Mouse (Mus musculus): Measurements from ENCODE around the gene Nfix. TPM values are rescaled to one million over a fixed set of nuclear protein-coding genes. Genes with fewer than 3 reads are reported as not detected.

Nfix gene
- polyA plus RNA-seq, 1 experiment from 2014 or later = 28.7 TPM

DNA sequence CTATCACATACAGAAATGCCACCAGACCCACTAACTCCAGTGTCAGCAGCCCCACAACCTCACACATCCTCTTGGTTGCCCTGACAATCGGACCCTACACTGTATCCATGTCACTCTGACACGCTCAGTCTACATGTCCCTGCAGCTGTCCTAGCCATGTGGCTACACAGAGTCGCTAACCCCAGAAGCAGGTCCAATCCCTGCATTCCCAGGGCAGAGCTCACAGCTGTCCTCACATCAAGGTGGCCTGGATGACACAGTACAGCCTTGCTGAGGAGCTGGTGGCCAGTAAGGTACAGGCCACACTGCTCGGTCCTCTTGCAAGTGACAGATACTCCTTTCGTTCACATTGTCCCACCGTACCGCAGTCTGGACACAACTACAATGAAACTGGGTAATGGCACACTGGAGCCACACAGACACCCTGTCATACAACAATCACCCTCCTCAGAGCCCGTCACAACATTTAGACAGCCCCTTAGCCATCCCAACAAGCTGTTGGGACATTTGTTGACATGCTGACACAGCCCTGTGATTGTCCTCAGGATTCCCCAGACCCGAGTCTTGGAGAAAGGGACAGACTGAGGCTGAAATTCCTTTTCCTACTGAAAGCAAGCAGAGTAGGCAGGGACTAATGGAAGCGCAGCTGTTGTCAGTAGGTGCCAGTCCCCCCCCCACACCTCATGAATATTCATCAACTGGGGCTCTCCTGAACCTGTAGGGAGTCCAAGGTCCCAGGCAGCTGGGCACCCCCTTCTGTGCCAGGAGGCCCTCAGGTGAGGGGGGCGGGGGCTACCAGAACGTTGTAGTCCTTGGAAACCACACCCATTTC is 9.2 kb upstream of the Nfix start:
- H3K9ac ChIP-seq = no peak overlapping the region
- H3K4me2 ChIP-seq = no peak overlapping the region
- ATAC-seq (ENCODE audit: insufficient read depth, low FRiP score, low read depth) = no peak
- H3K27me3 ChIP-seq (replicated peaks) = peaks cover 33% of the 10 kb centered on the region
- no peak overlapping the region for H3K4me3 ChIP-seq (replicated peaks)
- no peaks in the 10 kb centered on the region for H3K36me3 ChIP-seq
- no peaks in the 10 kb centered on the region for H3K9me3 ChIP-seq
- H3K4me1 ChIP-seq = 0 out of 2 replicates have a peak, but pooled peaks cover 4% of the 10 kb centered on the region
- no peak overlapping the region for H3K27ac ChIP-seq
- WGBS = 58% methylated on average over 12 of the region's 12 CpGs

DNA sequence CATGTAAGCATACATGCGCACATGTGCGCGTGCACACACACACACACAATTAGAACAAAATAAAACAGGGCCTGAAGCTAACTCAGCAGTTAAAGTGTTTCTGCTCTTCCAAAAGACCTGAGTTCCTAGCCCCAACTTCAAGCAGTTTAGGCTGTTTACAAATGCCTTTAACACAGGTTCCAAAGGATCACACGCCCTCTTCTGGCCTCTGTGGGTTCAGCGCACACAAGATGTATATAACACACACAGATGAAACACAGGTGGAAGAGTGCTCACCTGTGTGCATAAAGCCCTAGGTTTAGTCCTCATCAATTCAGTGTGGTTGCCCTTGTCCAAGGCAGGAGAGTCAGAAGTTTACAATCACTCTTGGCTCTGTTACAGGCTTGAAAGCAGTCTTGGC is 5.9 kb upstream of the Nfix start:
- no peak overlapping the region for H3K4me2 ChIP-seq
- H3K27me3 ChIP-seq (replicated peaks) = peaks cover 30% of the 10 kb centered on the region
- WGBS = 95% methylated on average over 5 of the region's 5 CpGs

DNA sequence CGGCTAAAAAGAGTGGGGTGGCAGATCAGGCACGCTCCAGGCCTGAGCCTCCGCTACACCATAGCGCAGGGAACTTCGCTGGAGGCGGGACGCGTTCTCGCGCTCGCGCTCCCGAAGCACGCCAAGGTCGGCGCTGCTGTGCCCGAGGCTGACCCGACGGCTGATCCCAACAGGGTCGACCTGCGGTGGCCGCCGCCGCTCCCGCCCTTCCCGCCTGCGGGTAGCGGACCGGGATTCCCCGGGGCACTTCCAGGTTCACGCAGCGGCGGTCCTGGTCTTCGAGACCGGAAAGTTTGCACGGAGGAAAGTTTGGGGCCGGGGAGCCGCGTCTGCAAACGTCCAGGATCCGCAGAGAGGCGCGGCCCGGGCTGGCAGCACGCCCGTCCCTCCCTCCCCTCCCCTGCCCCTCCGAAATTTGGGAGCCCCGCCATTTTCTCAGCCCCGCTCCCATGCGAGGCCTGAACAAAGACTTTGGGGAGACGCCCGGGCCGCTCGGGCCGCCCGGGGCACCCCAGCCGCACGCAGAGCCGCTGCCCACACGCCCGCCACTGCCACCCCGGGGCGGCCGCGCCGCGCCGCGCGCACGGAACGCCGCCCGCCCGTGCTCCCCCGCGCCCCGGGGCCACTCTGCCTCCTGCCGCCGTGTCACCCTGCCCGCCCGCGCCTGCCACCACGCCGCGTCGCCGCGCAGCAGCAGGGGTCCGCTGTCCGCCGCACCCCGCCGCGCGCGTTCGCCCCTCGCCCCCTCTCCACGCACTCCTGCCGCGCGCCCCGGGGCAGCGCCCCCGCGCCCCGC is 810 bp downstream of the Nfix start:
- peaks cover 26% of the 10 kb centered on the region; the same call in 1 of the 2 replicates for H3K27me3 ChIP-seq (replicated peaks)
- 0 out of 2 replicates have a peak, but pooled peaks cover 5% of the 10 kb centered on the region for H3K36me3 ChIP-seq
- H3K9ac ChIP-seq = peak overlapping the region; percentile 95
- WGBS = under 1% methylated on average over 94 of the region's 108 CpGs
- peaks cover 35% of the 10 kb centered on the region for H3K4me1 ChIP-seq
- peak overlapping the region; percentile 82 for H3K4me2 ChIP-seq
- H3K9me3 ChIP-seq = no peaks in the 10 kb centered on the region
- ATAC-seq (ENCODE audit: insufficient read depth, low FRiP score, low read depth) = 0 out of 2 replicates have a peak, but pooled peaks have one; percentile 12
- peak overlapping the region; percentile 84 for H3K27ac ChIP-seq
- H3K4me3 ChIP-seq (replicated peaks) = peak overlapping the region; percentile 79

More for the DNA sequence above, 5.9 kb upstream of the Nfix start:
- Histone ChIP-seq H3K4me3 (replicated peaks) (no peak overlapping the region), H3K9ac (no peak overlapping the region), H3K9me3 (no peaks in the 10 kb centered on the region), H3K27ac (no peak overlapping the region), H3K4me1 (peaks cover 7% of the 10 kb centered on the region; the same call in 1 of the 2 replicates), H3K36me3 (no peaks in the 10 kb centered on the region)
- ATAC-seq (ENCODE audit: insufficient read depth, low FRiP score, low read depth) = no peak

DNA sequence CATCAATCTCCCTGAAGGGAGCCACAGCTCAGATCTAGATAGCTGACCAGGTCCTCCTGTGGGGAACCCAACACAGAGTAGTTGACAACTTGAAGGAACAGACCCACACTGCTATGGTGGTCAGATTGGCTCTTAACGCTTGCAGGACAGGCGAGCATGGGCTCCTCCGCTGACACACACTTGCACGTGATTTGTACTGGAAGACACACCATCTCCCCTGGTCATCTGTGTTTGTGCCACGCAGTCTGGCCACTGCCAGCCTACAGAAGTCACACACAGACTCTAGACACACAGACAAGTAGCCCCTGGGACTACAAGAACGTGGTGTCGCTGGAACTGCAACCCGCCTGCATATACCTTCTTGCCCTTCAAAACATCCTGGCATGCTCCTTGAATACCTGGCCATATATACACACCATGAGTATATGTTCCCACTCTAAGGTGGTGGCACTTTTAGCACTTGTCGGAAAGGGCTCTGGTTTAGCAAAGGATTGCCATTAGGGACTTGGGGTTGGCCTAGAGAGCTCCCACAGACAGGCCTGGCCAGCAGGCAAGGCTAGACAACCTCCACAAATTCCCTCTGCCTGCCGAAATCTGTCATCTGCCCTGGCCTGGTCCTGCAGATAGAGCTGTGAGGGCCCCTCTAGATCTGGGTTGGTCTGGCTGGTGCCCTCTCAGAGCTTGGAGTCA is 1.6 kb downstream of the Nfix start:
- Histone ChIP-seq H3K4me1 (peaks cover 42% of the 10 kb centered on the region), H3K9me3 (no peaks in the 10 kb centered on the region), H3K4me3 (replicated peaks) (peak overlapping the region; percentile 79), H3K36me3 (0 out of 2 replicates have a peak, but pooled peaks cover 5% of the 10 kb centered on the region), H3K27ac (peak overlapping the region; percentile 84), H3K27me3 (replicated peaks) (peaks cover 25% of the 10 kb centered on the region; the same call in 1 of the 2 replicates), H3K9ac (peak overlapping the region; percentile 95), H3K4me2 (peak overlapping the region; percentile 82)
- 66% methylated on average over 10 of the region's 10 CpGs for WGBS
- no peak for ATAC-seq (ENCODE audit: insufficient read depth, low FRiP score, low read depth)

- no peak for ATAC-seq (ENCODE audit: insufficient read depth, low FRiP score, low read depth)
- peaks cover 19% of the 10 kb centered on the region; the same call in 1 of the 2 replicates for H3K27me3 ChIP-seq (replicated peaks)
- H3K9ac ChIP-seq = no peak overlapping the region
- no peak overlapping the region for H3K27ac ChIP-seq
- H3K4me2 ChIP-seq = peak overlapping the region; percentile 82
- 87% methylated on average over 6 of the region's 6 CpGs for WGBS
- H3K36me3 ChIP-seq = 0 out of 2 replicates have a peak, but pooled peaks cover 5% of the 10 kb centered on the region
- peaks cover 44% of the 10 kb centered on the region for H3K4me1 ChIP-seq
- H3K4me3 ChIP-seq (replicated peaks) = peak overlapping the region; percentile 79; the same call in 1 of the 2 replicates
- no peaks in the 10 kb centered on the region for H3K9me3 ChIP-seq
Measured at GRCm38 (mm10) chr8:84797971-84798370, 2.2 kb downstream of the Nfix start.

GRCm38 (mm10) chr8:84797256-84797797 is 2.8 kb downstream of the Nfix start:
- Histone ChIP-seq H3K4me1 (peaks cover 44% of the 10 kb centered on the region), H3K4me2 (no peak overlapping the region), H3K9me3 (no peaks in the 10 kb centered on the region), H3K9ac (no peak overlapping the region), H3K4me3 (replicated peaks) (no peak overlapping the region), H3K27ac (no peak overlapping the region), H3K27me3 (replicated peaks) (peaks cover 19% of the 10 kb centered on the region; the same call in 1 of the 2 replicates), H3K36me3 (0 out of 2 replicates have a peak, but pooled peaks cover 5% of the 10 kb centered on the region)
- WGBS = 81% methylated on average over 15 of the region's 15 CpGs
- ATAC-seq (ENCODE audit: insufficient read depth, low FRiP score, low read depth) = no peak

- Histone ChIP-seq H3K27me3 (replicated peaks) (0 out of 2 replicates have a peak, but pooled peaks cover 28% of the 10 kb centered on the region), H3K9ac (no peak overlapping the region), H3K4me2 (peak overlapping the region; percentile 47), H3K4me1 (peaks cover 53% of the 10 kb centered on the region), H3K36me3 (0 out of 2 replicates have a peak, but pooled peaks cover 5% of the 10 kb centered on the region), H3K27ac (peak overlapping the region; percentile 88), H3K9me3 (no peaks in the 10 kb centered on the region), H3K4me3 (replicated peaks) (no peak overlapping the region)
- ATAC-seq (ENCODE audit: insufficient read depth, low FRiP score, low read depth) = peak; percentile 7; the same call in 1 of the 2 replicates
- 49% methylated on average over 7 of the region's 7 CpGs for WGBS
Measured at GRCm38 (mm10) chr8:84794486-84794885, 5.7 kb downstream of the Nfix start.

DNA sequence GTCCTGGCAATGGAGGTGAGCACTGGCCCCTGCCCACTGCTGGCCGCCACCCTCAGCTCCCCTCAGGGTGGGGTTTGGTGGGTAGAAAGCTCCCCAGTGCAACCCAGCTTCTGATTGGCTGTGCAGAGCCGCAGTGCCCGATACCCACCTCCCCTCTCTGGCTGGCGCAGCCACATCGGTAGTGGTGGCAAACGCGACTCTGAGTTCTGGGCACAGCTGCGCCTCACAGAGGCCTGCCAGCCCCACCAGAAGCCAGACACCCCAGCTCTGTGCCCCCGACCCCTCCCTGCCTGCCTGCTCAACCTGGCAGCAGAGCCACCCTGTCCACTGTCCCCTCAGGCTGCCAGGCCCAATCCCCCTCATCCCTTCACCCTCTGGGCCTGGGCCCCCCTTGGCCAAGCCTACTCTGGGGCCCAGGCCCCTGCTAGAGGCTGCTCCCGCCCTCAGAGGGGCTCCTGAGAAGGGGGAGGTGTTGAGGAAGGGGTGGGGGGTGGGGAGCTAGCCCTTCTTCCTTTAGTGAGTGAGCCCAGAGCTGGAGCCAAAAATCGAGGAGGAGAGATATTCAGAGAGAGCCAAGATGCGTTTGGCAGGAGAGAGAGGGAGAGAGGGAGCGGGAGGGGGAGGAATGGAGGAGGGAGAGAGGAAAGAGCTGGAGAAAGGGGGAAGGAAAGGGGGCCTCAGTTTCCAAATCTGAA is 6.2 kb downstream of the Nfix start:
- 63% methylated on average over 13 of the region's 13 CpGs for WGBS
- peak overlapping the region; percentile 19 for H3K4me3 ChIP-seq (replicated peaks)
- 0 out of 2 replicates have a peak, but pooled peaks cover 33% of the 10 kb centered on the region for H3K27me3 ChIP-seq (replicated peaks)
- H3K36me3 ChIP-seq = 0 out of 2 replicates have a peak, but pooled peaks cover 5% of the 10 kb centered on the region
- peak overlapping the region; percentile 16 for H3K9ac ChIP-seq
- peak; percentile 54; the same call in 1 of the 2 replicates for ATAC-seq (ENCODE audit: insufficient read depth, low FRiP score, low read depth)
- H3K4me1 ChIP-seq = peaks cover 57% of the 10 kb centered on the region
- H3K27ac ChIP-seq = peak overlapping the region; percentile 88
- no peaks in the 10 kb centered on the region for H3K9me3 ChIP-seq
- peak overlapping the region; percentile 47 for H3K4me2 ChIP-seq

- Histone ChIP-seq H3K4me1 (peaks cover 55% of the 10 kb centered on the region), H3K4me2 (no peak overlapping the region), H3K27me3 (replicated peaks) (peaks cover 35% of the 10 kb centered on the region; the same call in 1 of the 2 replicates), H3K4me3 (replicated peaks) (no peak overlapping the region), H3K9ac (no peak overlapping the region), H3K36me3 (0 out of 2 replicates have a peak, but pooled peaks cover 5% of the 10 kb centered on the region), H3K9me3 (no peaks in the 10 kb centered on the region), H3K27ac (no peak overlapping the region)
- 80% methylated on average over 9 of the region's 9 CpGs for WGBS
- no peak for ATAC-seq (ENCODE audit: insufficient read depth, low FRiP score, low read depth)
Measured at GRCm38 (mm10) chr8:84793134-84793533, 7.0 kb downstream of the Nfix start.

- ATAC-seq (ENCODE audit: insufficient read depth, low FRiP score, low read depth) = no peak
Measured at GRCm38 (mm10) chr8:84792429-84792947, 7.7 kb downstream of the Nfix start.

More at GRCm38 (mm10) chr8:84792429-84792947, 7.7 kb downstream of the Nfix start:
- Histone ChIP-seq H3K9ac (no peak overlapping the region), H3K9me3 (no peaks in the 10 kb centered on the region), H3K4me1 (peaks cover 55% of the 10 kb centered on the region), H3K4me3 (replicated peaks) (no peak overlapping the region), H3K4me2 (no peak overlapping the region), H3K27ac (no peak overlapping the region), H3K27me3 (replicated peaks) (peaks cover 42% of the 10 kb centered on the region), H3K36me3 (0 out of 2 replicates have a peak, but pooled peaks cover 5% of the 10 kb centered on the region)
- 80% methylated on average over 12 of the region's 12 CpGs for WGBS
